Mouse (Mus musculus) E14TG2a.4 (cell line): ENCODE data around the gene Mrpl16.

Experiments used
- CTCF ChIP-seq: conservative IDR thresholded peaks from 2 replicates; pipeline ENCODE4 v1.5.1; 2014; ENCODE audit warnings: low read length
- NANOG ChIP-seq: IDR thresholded peaks from 2 replicates; pipeline ENCODE4 v1.6.1; 2014; ENCODE audit warnings: borderline replicate concordance, low read length, mixed read lengths
- POU5F1 ChIP-seq: IDR thresholded peaks from 2 replicates; pipeline ENCODE4 v1.6.1; 2014; ENCODE audit warnings: low read length, borderline replicate concordance

- TF ChIP-seq CTCF: no peak
- TF ChIP-seq NANOG: no peak
- TF ChIP-seq POU5F1: no peak
These were observed 49.0 kb downstream of the Mrpl16 start, which contains the start of gene Stx3 for GRCm38 (mm10) chr19:11819143-11819700.
